Mouse (Mus musculus) liver, embryonic 13.5 days (tissue): ENCODE measurements around the gene Lman1l. TPM values are rescaled to one million over a fixed set of nuclear protein-coding genes. Genes with fewer than 3 reads are reported as not detected.

ENCODE experiments used
- ATAC-seq: fragments of 200-750 bp; cut with Nextera tagmentation; 2 replicates; pipeline ENCODE4 v1.8.0; 2017; ENCODE audit warnings: low read depth, mild to moderate bottlenecking, moderate number of reproducible peaks, moderate library complexity
- DNase-seq: peaks from one replicate; pipeline ENCODE4 v3.0.0; 2022
- H3K27ac ChIP-seq: fragments of 300-500 bp; sonication (generic); 2 replicates; pipeline ENCODE4 v1.5.1; 2015; ENCODE audit warnings: moderate library complexity, mild to moderate bottlenecking, inconsistent platforms
- H3K27me3 ChIP-seq: fragments of 300-500 bp; sonication (generic); 2 replicates; pipeline ENCODE4 v1.6.1; 2015; ENCODE audit warnings: mild to moderate bottlenecking, inconsistent platforms
- H3K36me3 ChIP-seq: fragments of 300-500 bp; sonication (generic); 2 replicates; pipeline ENCODE4 v1.6.1; 2015; ENCODE audit warnings: mild to moderate bottlenecking, inconsistent platforms
- H3K4me1 ChIP-seq: fragments of 300-500 bp; sonication (generic); replicated peaks from 2 replicates; pipeline ENCODE4 v1.6.1; 2015; ENCODE audit warnings: inconsistent platforms
- H3K4me2 ChIP-seq: fragments of 300-500 bp; sonication (generic); 2 replicates; pipeline ENCODE4 v1.6.1; 2015; ENCODE audit warnings: inconsistent platforms, mild to moderate bottlenecking, moderate library complexity
- H3K4me3 ChIP-seq: fragments of 300-500 bp; sonication (generic); replicated peaks from 2 replicates; pipeline ENCODE4 v1.5.1; 2015; ENCODE audit warnings: mild to moderate bottlenecking, inconsistent platforms
- H3K9ac ChIP-seq: fragments of 300-500 bp; sonication (generic); 2 replicates; pipeline ENCODE4 v1.6.1; 2015; ENCODE audit warnings: mild to moderate bottlenecking, inconsistent platforms
- H3K9me3 ChIP-seq: fragments of 300-500 bp; sonication (generic); replicated peaks from 2 replicates; pipeline ENCODE4 v1.6.1; 2016; ENCODE audit warnings: inconsistent platforms
- WGBS: fragments of 180-500 bp; shearing (Covaris S2); methylation state at CpG from one replicate; pipeline ENCODE4 v1.1.7; 2015; ENCODE audit not compliant: insufficient replicate concordance; 5-methylcytosine and 5-hydroxymethylcytosine counted together
- polyA plus RNA-seq: library from polyadenylated mRNA; unstranded; fragments of >200 nt; fragmentation: Nextera tagmentation; extraction: Ambion mirVana; gene quantifications from 2 replicates; pipeline ENCODE4 v1.2.1, GENCODE M21; 2015

The Lman1l gene
- polyA plus RNA-seq, 1 experiment from 2014 or later = 0.06 TPM

DNA sequence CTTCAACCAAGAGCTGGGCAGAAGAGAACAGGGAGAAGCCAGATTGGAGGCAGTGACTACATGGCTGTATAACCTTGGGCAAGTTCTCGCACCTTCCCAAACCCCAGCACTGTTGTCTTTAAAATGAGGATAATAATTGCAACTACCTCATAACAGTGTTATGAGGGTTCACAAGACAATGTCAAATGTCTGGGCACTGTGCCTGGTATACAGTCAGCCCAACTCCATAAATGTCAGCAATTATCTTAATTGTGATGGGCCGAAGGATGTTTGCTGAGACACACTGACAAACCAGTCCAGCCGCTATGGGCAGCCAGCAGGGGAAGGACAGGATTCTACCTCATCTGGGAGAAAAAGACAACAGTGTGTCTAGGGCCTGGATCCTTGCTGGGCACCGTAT, 5.8 kb downstream of the Lman1l start:
- ATAC-seq (no peak), DNase-seq (no peak)
- H3K4me1 ChIP-seq = peaks cover 7% of the 10 kb centered on the region
- no peak overlapping the region for H3K4me2 ChIP-seq
- H3K27me3 ChIP-seq = peaks cover 18% of the 10 kb centered on the region
- WGBS = 78% methylated on average over 4 of the region's 4 CpGs
- H3K9me3 ChIP-seq = no peaks in the 10 kb centered on the region
- no peak overlapping the region for H3K27ac ChIP-seq
- no peak overlapping the region for H3K9ac ChIP-seq
- no peak overlapping the region for H3K4me3 ChIP-seq
- H3K36me3 ChIP-seq = no peaks in the 10 kb centered on the region

DNA sequence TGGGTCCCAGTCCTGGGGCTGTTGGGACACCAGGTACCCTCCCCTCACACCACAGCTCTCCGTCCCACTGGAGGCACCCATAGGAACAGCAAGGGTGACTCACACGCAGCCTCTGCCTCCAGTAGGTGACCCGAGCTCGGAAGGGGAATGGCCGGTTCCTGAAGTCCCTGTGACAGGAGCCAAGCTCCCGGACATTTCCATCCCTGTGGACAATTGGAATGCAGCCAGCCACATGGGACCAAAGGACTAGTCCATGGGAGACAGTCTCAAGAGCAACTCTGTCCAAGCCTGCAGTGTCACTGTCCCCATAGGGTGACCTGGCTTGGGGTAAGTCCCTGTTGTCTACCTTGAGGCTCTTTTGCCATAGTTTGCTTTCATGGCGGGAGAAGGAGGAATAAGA, 6.6 kb downstream of the Lman1l start:
- Histone ChIP-seq H3K4me3 (no peak overlapping the region), H3K4me2 (no peak overlapping the region), H3K36me3 (no peaks in the 10 kb centered on the region), H3K9ac (no peak overlapping the region), H3K27ac (no peak overlapping the region), H3K4me1 (peaks cover 7% of the 10 kb centered on the region), H3K27me3 (peaks cover 20% of the 10 kb centered on the region), H3K9me3 (no peaks in the 10 kb centered on the region)
- 63% methylated on average over 7 of the region's 7 CpGs for WGBS
- DNase-seq (no peak), ATAC-seq (no peak)

DNA sequence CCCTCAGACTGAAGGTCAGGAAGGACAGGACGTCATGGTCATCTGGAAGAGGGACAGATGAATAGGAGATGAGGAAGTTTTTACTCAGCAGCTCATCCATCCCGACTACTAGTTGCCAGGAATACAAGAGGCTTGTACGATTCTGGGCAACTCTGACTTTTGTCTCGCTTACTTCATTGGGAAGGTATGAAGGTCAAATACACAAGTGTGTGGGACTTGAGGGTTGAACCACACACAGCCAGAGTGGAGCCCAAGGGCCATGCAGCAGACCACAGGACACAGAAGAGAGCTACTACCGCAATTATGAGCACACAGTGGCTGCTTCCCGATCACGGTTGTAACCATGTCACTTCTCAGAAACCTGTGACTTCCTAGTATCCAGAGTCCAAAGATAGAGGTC, 8.0 kb downstream of the Lman1l start:
- Histone ChIP-seq H3K27ac (no peak overlapping the region), H3K4me2 (no peak overlapping the region), H3K9me3 (no peaks in the 10 kb centered on the region), H3K4me1 (peaks cover 7% of the 10 kb centered on the region), H3K9ac (no peak overlapping the region), H3K4me3 (no peak overlapping the region), H3K27me3 (peaks cover 30% of the 10 kb centered on the region), H3K36me3 (no peaks in the 10 kb centered on the region)
- DNase-seq (no peak), ATAC-seq (no peak)
- 66% methylated on average over 7 of the region's 7 CpGs for WGBS

DNA sequence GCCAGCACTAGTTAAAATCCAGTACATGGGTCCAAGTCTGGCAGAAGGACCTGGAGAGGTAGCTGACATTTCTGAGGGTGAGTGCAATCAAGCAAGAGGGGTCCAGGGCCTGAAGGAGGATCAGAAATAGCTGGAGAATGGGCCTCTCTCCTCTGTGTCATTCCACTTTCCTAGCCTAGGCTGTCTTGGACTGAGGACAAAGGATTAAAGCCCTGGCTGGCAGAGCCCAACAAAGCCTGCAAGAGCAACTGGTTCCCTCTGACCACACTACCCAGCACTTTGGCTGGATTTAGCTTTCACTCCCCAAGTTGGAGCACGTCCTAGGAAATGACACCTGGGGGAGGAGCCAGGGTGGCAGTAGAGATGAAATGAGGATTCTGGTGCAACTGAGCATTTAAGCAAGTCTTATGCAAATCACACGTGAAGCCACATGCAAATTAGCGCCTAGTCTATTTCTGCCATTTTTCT, 10.2 kb downstream of the Lman1l start:
- Histone ChIP-seq H3K27me3 (peaks cover 51% of the 10 kb centered on the region), H3K4me3 (no peak overlapping the region), H3K9me3 (no peaks in the 10 kb centered on the region), H3K4me1 (peaks cover 4% of the 10 kb centered on the region), H3K4me2 (no peak overlapping the region), H3K27ac (no peak overlapping the region), H3K36me3 (no peaks in the 10 kb centered on the region), H3K9ac (no peak overlapping the region)
- ATAC-seq (no peak), DNase-seq (no peak)
- 47% methylated on average over 3 of the region's 3 CpGs for WGBS

DNA sequence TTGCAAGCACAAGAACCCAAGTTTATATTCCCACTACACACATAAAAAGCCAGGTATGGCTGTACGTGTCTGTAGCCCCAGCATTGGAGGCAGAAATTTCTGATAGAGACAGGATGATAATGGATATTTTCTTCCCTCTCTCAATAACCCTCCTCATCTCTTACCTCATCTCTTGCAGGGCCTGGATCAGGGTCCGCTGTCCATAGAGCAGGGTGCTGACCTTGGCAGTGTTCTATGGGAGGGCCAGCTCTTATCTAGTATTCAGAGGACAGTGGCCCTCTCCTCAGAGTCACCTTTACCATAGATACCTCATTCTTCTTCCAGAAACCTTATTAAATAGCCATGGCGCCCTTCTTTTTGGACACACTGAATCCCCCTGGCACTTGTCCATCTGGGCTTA, 10.8 kb downstream of the Lman1l start:
- DNase-seq = no peak
- no peak overlapping the region for H3K9ac ChIP-seq
- 35% methylated on average over 3 of the region's 3 CpGs for WGBS
- no peak overlapping the region for H3K4me3 ChIP-seq
- H3K4me2 ChIP-seq = no peak overlapping the region
- H3K27ac ChIP-seq = no peak overlapping the region
- H3K36me3 ChIP-seq = no peaks in the 10 kb centered on the region
- no peaks in the 10 kb centered on the region for H3K4me1 ChIP-seq
- no peak for ATAC-seq
- peaks cover 57% of the 10 kb centered on the region for H3K27me3 ChIP-seq
- H3K9me3 ChIP-seq = no peaks in the 10 kb centered on the region

DNA sequence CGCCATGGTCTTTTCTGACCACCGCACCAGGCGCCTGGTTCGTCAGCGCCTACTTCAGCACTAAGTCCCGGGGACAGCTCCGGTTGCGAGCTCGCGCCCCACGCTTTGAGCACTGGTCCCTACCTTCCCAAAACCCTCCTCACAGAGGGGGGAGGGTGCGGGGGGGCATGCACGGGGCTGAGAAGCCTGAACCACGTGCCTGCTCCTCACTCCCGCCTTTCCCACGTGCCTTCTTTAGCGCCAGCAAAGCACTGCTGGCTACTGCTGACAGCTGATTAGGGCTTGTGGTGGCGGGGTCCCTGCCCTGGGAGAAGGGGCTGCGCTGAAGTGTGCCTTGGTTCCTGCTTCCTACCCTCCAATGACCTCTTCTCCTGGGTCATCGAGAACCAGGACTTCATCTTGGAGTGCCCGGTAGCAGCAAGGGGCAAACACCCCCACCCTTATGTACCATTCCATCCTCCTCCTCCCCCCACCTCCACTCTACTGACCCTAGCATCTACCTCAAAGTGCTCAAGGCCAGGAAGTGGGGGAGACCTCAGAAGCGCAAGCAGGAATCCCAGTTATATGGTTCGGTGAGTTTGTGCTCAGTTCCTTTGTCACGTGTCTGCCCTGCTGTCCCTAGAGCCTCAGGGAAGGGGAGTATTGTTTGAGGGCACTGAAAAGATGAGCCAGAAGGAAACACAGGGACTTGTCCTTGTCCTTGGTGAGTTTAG, 14.3 kb downstream of the Lman1l start, which contains the start of gene Cplx3:
TSS of gene Cplx3 (minus strand) at position 143 of the 713 bp plus-strand sequence.
- Histone ChIP-seq H3K4me1 (0 out of 2 replicates have a peak, but pooled peaks cover 3% of the 10 kb centered on the region), H3K4me3 (no peak within 1 kb of the TSS), H3K9me3 (no peaks in the 10 kb centered on the region), H3K36me3 (no peaks in the 10 kb centered on the region), H3K4me2 (no peak within 1 kb of the TSS), H3K27me3 (peaks cover 59% of the 10 kb centered on the region), H3K27ac (no peak within 1 kb of the TSS), H3K9ac (no peak within 1 kb of the TSS)
- WGBS = 6% methylated on average over 24 of the region's 24 CpGs
- ATAC-seq (no peak), DNase-seq (peak; percentile 31)

DNA sequence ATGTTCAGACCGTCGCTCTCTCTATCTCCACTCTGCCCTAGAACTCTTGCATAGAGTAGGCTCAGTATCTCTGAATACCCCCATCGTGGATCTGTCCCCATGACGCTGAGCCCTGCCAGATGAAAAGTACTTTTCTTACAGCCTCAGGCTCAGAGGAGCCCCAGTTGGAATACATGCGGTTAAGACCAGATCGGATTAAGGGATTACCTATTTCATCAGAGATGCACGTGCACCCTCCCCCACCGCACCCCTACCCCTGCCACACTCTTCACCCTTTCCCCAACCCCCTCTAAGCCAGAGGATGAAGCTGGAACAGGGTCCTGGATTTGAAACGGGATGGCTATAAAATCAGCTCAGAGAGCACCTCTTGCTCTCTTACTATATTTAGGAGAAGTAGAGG, 15.1 kb downstream of the Lman1l start:
- no peak overlapping the region for H3K9ac ChIP-seq
- peaks cover 59% of the 10 kb centered on the region for H3K27me3 ChIP-seq
- ATAC-seq = no peak

DNA sequence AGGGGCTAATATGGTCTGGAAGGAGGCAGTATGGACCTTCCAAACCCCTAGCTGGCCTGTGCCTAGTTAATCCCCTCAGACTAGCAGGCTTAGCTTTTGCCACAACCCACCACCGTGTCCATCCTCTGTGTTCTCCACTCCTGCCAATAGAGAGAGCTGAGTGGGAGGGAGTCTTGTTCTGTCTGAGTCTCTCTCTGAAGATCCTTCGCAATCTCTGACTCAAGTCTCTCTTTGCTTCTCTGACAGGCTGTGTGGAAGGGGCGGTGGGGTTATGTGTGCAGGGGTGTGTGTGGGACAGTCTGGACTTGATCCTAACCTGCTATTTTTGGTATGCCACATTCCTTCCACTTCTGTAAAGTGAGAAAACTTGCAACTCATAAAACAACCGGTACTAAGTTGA, 15.7 kb downstream of the Lman1l start:
- ATAC-seq = no peak
- WGBS = 77% methylated on average over 4 of the region's 4 CpGs
- H3K27me3 ChIP-seq = peaks cover 59% of the 10 kb centered on the region

More for the DNA sequence above, 15.1 kb downstream of the Lman1l start:
- Histone ChIP-seq H3K36me3 (no peaks in the 10 kb centered on the region), H3K4me1 (peaks cover 10% of the 10 kb centered on the region), H3K4me2 (no peak overlapping the region), H3K4me3 (no peak overlapping the region), H3K9me3 (no peaks in the 10 kb centered on the region), H3K27ac (no peak overlapping the region)
- 15% methylated on average over 9 of the region's 9 CpGs for WGBS
- DNase-seq = no peak

DNA sequence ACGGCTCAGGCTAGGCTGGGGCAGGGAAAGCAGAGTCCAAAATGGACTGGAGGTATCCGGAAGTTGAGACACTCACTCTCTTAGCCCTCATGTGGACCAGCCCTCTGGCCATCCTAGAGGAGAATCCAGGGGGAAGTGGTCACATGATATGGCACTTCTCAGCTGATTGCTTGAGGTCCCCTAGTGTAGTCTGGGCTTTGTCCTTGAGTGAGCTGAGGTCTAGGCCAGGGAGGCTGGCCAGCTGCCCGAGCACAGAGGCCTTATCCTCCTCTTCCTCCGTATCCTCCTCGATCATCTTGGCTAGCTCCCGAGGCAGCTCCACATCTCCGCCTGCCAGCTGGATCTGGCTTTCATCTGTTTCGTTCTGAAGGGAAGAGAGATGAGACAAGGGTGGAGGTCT, 18.5 kb downstream of the Lman1l start:
- Histone ChIP-seq H3K4me2 (no peak overlapping the region), H3K36me3 (no peaks in the 10 kb centered on the region), H3K4me3 (no peak overlapping the region), H3K9ac (no peak overlapping the region), H3K27ac (no peak overlapping the region), H3K9me3 (no peaks in the 10 kb centered on the region), H3K4me1 (peaks cover 22% of the 10 kb centered on the region), H3K27me3 (peaks cover 42% of the 10 kb centered on the region)
- WGBS = 44% methylated on average over 8 of the region's 8 CpGs
- DNase-seq = no peak
- no peak for ATAC-seq

More for the DNA sequence above, 15.7 kb downstream of the Lman1l start:
- Histone ChIP-seq H3K4me2 (no peak overlapping the region), H3K27ac (no peak overlapping the region), H3K9me3 (no peaks in the 10 kb centered on the region), H3K9ac (no peak overlapping the region), H3K4me1 (peaks cover 16% of the 10 kb centered on the region), H3K36me3 (no peaks in the 10 kb centered on the region), H3K4me3 (no peak overlapping the region)
- DNase-seq = no peak

DNA sequence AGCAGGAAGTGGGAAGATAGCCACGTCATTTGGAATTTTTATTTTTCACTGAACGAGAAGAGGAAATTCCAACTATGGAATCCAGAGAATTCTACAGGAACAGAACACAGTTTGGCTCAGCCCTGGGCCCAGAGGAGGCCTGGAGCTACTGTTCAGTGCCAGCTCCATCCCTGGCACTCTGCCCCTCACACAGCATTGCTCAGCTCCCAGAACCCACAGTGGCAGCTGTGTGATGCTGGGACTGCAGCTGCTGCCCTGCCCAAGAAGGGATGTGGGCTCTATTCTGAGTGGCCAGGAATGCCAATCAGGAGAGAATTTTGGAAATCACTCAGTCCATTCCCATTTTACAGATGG, 19.2 kb downstream of the Lman1l start:
- peaks cover 35% of the 10 kb centered on the region for H3K27me3 ChIP-seq
- H3K36me3 ChIP-seq = no peaks in the 10 kb centered on the region
- no peak overlapping the region for H3K4me2 ChIP-seq
- ATAC-seq (no peak), DNase-seq (no peak)
- H3K4me3 ChIP-seq = no peak overlapping the region
- no peaks in the 10 kb centered on the region for H3K9me3 ChIP-seq
- H3K27ac ChIP-seq = no peak overlapping the region
- 49% methylated on average over 2 of the region's 2 CpGs for WGBS
- H3K4me1 ChIP-seq = peaks cover 22% of the 10 kb centered on the region
- H3K9ac ChIP-seq = no peak overlapping the region

DNA sequence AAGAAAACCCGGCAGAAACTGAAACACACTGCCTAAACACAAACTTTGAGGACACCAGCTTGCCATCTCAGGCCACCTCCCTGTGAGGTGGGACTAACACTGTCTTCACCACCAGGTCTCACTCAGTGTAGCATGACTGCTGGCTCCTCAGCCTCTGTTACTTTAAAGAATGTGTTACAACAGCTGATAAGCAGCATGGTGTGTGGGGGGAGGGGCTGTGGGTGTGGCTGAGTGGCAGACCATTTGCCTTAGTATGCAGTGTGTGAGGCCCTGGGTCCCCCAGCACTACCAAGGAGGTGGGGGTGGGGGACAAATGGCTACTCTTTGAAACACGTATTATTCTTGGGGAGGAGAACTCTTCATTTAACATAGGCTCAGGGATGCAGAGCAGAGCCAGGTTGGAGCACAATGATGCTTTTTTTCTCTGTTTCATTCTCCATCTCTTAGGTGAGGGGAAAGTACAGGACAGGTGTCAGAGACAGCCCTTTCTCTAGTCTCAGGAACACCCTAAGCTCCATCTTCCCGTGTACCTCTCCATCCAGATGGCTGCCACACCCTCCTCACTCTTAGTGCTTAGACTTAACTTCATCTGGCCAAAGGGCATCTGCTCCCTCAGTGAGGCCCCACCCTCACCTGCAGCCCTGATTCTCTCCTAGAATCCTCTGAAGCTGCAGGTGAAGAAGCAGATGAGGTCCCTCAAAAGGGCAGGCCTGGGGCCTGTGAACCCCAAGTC, 19.8 kb downstream of the Lman1l start:
- Histone ChIP-seq H3K9me3 (no peaks in the 10 kb centered on the region), H3K27me3 (peaks cover 29% of the 10 kb centered on the region), H3K4me3 (no peak overlapping the region), H3K4me2 (no peak overlapping the region), H3K9ac (no peak overlapping the region), H3K4me1 (peaks cover 22% of the 10 kb centered on the region), H3K27ac (no peak overlapping the region), H3K36me3 (no peaks in the 10 kb centered on the region)
- peak; percentile 52 for ATAC-seq
- DNase-seq = peak; percentile 54
- WGBS = 7% methylated on average over 3 of the region's 3 CpGs
